In the genomic region with DNA sequence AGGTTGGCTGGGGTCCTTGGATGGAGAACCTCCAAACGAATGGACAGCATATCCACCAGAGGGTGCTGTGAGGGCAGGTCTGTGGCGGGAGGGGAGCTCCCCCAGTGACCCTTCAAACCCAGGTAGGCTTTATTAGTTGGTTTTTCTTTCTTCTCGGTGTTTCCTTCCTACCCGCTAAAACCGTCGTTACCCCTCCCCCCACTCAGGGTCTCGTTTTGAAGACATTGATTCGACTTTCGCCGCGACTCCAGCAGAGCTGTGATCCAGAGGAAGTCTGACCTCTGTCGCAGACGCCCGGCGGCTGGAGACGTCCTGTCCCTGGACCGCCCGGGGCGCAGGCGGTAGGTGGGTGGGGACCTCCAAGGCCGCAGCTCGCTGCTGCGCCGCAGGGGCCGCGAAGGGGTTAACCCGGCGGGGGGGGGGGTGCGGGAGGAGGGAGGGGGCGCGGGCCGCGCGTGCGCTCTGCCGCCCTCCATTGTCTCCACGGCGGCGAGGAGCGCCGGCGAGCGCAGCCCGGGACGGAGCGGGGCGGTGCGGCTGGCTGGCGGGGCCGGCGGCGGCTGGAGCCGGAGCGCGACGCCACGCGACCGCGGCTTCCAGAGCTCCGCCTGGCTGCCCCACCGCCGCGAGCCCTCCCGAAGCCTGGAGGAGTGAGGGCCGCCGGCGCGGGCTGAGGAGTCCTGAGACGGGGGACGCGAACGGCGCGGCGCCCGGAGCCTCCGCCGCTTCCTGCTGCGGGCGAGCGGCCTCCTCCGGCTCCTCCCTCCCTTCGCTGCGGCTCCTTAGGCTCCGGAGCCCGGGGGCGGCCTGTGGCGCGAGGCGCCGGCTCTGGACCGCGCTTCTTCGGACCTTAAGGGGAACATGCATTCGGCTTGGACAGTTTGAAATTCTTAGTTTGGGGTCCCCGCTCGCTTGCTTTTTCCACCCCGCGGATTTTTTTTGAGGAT, we compare ENCODE assay signal across 8 mouse cellular contexts. TPM values are rescaled to one million over a fixed set of nuclear protein-coding genes. Genes with fewer than 3 reads are reported as not detected.
DNase-seq lines count a peak whose midpoint lies in the region; ATAC-seq lines count a peak whose summit lies in the region.

A gene (plus strand): TSS at position 67 of the 947 bp plus-strand sequence.

- H3K79me2 ChIP-seq in macrophage (ENCODE audit: inconsistent target) = peaks cover 44% of the 10 kb centered on the region

- no peaks in the 10 kb centered on the region for H3K27me3 ChIP-seq in hindbrain, embryonic 15.5 days

- H3K4me1 ChIP-seq in hindbrain, embryonic 15.5 days (replicated peaks) = peaks cover 37% of the 10 kb centered on the region

- no peaks in the 10 kb centered on the region for H3K36me3 ChIP-seq in hindbrain, embryonic 15.5 days
- no peaks in the 10 kb centered on the region for H3K36me3 ChIP-seq in macrophage (ENCODE audit: inconsistent target)

- DNase-seq in WW6 (ENCODE audit: low read depth, low spot score) = peak; percentile 84
- peak; percentile 70 to 71 for DNase-seq in cerebellum, postnatal 36 days
- peak; percentile 79 for DNase-seq in gastrocnemius, adult 18-20 months (ENCODE audit: low spot score)
- peak; percentile 64 to 71 for DNase-seq in left cerebral cortex, adult 18-20 months (ENCODE audit: low spot score in 2 of 2)
- peak; percentile 56 to 66 for DNase-seq in right cerebral cortex, adult 2 months (ENCODE audit: low spot score in 2 of 2)
- peak; percentile 72 for DNase-seq in urinary bladder, postnatal 14 days (ENCODE audit: low spot score)

- peak within 1 kb of the TSS; percentile 81 for H3K4me3 ChIP-seq in hindbrain, embryonic 15.5 days
- H3K4me3 ChIP-seq in macrophage (ENCODE audit: inconsistent target) = peak within 1 kb of the TSS; percentile 80

- no peaks in the 10 kb centered on the region for H3K9me3 ChIP-seq in hindbrain, embryonic 15.5 days

- H3K9ac ChIP-seq in hindbrain, embryonic 15.5 days = peak within 1 kb of the TSS; percentile 97

- WGBS in hindbrain, embryonic 15.5 days = under 1% methylated on average over 67 of the region's 100 CpGs
- WGBS in macrophage (ENCODE audit: missing documents) = 0% methylated on average over 58 of the region's 100 CpGs

- peak within 1 kb of the TSS; percentile 93 for H3K4me2 ChIP-seq in hindbrain, embryonic 15.5 days

- ATAC-seq in hindbrain, embryonic 15.5 days (ENCODE audit: low FRiP score, low read depth) = peak; percentile 90

- peak within 1 kb of the TSS; percentile 95 for H3K27ac ChIP-seq in hindbrain, embryonic 15.5 days (replicated peaks)
- H3K27ac ChIP-seq in macrophage = peak within 1 kb of the TSS; percentile 67

RNA-seq across cellular contexts. Expression of the gene that starts here (rescaled TPM):
- total RNA-seq in gastrocnemius, adult 18-20 months (2021) = 10 to 100 TPM; 59.5 to 67.8 TPM
- 102 and 106 TPM in 2 replicates for polyA plus RNA-seq in hindbrain, embryonic 15.5 days (2015; fragmentation: Nextera tagmentation; extraction: Ambion mirVana)
- 100 to 1,000 TPM; 144 to 151 TPM for total RNA-seq in left cerebral cortex, adult 18-20 months (2021)
- 1,000 to 10,000 TPM in 7 of 26 experiments, 100 to 1,000 TPM in 19; 215 to 1,872 (median 460) TPM for total RNA-seq in macrophage (2018; cell fraction: chromatin; rRNA removed)
- 100 to 1,000 TPM in 2 of 26 experiments, 10 to 100 TPM in 24; 47.1 to 182 (median 64.5) TPM for total RNA-seq in macrophage (2018; cell fraction: cytosol; rRNA removed)
- 1,000 to 10,000 TPM in 3 of 26 experiments, 100 to 1,000 TPM in 23; 163 to 1,561 (median 343) TPM for total RNA-seq in macrophage (2018; cell fraction: nucleus; rRNA removed)
- polyA plus RNA-seq in macrophage (2018) = 22.5 to 63.8 TPM (median 46.7 TPM) in 3 replicates

Comparison
In these comparisons a context has a peak if more than half of its experiments do, and no peak if none do; other contexts are left out.
1. Peak in every context shown above with its lines: DNase-seq, ATAC-seq, H3K4me3 ChIP-seq and H3K27ac ChIP-seq.